Mouse (Mus musculus): ENCODE results near the gene Camta2. TPM values are rescaled to one million over a fixed set of nuclear protein-coding genes. Genes with fewer than 3 reads are reported as not detected.

Camta2 gene
- total and polyA plus RNA-seq, 3 experiments: 1.0 to 17.0 (median 4.9) TPM

DNA sequence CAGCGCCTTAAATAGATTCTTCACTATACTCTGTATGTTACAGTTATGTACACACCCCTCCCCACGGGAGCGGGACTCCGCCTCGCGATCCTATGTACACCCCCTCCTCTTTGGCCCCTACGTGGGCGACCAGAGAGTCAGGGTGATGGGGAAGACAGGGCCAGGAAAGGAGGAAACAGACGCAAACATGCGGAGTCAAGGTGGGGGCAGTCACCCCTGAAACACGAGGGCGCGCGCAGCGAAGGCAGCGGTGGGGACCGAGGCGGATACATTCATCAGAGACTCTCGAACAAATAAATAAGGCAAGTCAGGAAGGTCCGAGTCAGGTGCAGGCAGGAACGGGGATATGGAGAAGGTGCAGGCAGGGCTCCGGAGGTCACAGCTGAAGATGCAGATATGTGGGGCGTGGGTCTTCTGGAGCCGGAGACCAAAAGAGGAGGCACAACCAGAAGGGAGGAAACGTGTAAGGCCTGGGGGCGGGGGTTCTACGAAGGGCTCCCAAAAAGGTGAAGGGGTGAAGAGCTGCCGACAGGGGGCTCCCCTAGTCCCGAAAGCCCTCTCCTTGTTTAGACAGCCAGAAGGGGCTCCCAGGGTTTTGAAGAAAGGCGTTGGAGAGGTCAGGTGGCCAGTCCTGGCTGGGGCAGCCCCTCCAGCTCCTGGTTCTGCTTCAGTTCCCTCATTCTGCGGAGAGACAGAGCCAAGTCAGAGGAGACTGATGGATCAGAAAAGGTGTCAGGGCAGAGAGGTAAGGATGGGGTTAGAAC, 18.1 kb downstream of the Camta2 start (continued):
- TF ChIP-seq USF2 (conservative IDR thresholded peaks at IDR 0.05; ENCODE audit: low read depth, low read length): peak; percentile 22; the same call in 1 of the 2 replicates

DNA sequence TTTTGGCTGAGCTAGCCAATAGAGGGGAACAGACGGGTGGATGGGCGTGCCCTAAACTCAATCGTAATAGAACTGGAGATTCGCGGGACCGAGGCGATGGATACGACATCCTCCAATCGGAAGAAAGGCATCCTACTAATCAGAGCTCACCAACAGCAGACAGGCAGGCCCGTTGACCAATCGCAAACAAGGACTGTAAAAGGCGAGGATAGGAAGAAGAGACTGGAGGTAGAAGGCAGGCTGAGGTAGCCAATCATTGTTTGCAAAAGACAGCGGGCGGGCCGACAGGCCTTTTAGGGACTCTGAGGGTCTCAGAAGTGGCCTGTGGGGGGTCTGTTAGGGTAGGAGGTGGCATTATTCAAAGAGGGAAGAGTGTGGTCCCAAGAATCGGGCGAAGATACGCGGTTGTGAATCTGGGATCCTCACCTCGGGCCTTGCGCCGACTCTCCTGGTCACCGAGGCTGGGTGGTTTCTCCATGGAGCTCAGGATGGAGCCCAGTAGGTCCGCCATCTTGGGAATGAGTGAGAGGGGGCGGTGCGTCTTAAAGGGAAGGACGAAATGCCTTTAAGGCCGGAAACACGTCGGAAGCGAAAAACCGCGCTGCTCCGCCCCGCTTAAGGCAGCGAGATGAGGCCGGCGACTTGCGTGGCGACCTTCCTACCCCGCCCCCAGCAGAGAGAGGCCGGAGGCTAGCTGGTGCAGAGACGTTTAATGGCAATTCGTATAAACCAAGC, 19.0 kb downstream of the Camta2 start, which contains the start of gene Spag7:
Gene Spag7 (minus strand): TSS at position 646 of the 735 bp plus-strand sequence.
- peaks cover 10 to 37% of the 10 kb centered on the region in 2 experiments for H3K4me1 ChIP-seq (ENCODE audit: control insufficient read depth in 1 of 2, insufficient read depth in 2 of 2)
- in situ Hi-C loops (cut with MboI; ENCODE audit: low pct_ligation_motif_present, low pct_unique_long_range_greater_than_20kb, low sequenced_read_pairs): no loop called here
- H3K9ac ChIP-seq (ENCODE audit: insufficient read depth, low read depth): peak within 1 kb of the TSS; percentile 87
- H3K4me3 ChIP-seq (replicated peaks in 1 of 3; ENCODE audit: low read depth in 2 of 3, low read length in 2 of 3, poor library complexity in 1 of 3): peak within 1 kb of the TSS; percentile 69 to 92 (median 73)
- H3K9me3 ChIP-seq (replicated peaks; ENCODE audit: low read length): no peaks in the 10 kb centered on the region
- H3K27ac ChIP-seq (ENCODE audit: insufficient read depth, low read depth): peak within 1 kb of the TSS; percentile 76
- DNase-seq (ENCODE audit: extremely low read depth): peak; percentile 100
- H3K4me2 ChIP-seq (ENCODE audit: insufficient read depth, low read depth, poor library complexity, severe bottlenecking): peak within 1 kb of the TSS; percentile 79
- dilution Hi-C loops (cut with MboI; ENCODE audit: extremely low pct_ligation_motif_present, extremely low pct_unique_long_range_greater_than_20kb, low sequenced_read_pairs): no loop called here
- H3K27me3 ChIP-seq (replicated peaks): no peaks in the 10 kb centered on the region
- peaks cover 22% of the 10 kb centered on the region for H3K79me2 ChIP-seq (replicated peaks; ENCODE audit: control insufficient read depth, extremely low read depth, insufficient read depth, poor library complexity, severe bottlenecking)
- H3K36me3 ChIP-seq (replicated peaks in 1 of 2; ENCODE audit: control insufficient read depth in 1 of 2, insufficient read depth in 1 of 2, low read length in 1 of 2): peaks cover 40 to 66% of the 10 kb centered on the region in 2 experiments
- TF ChIP-seq RCOR1 (conservative IDR thresholded peaks at IDR 0.05; ENCODE audit: low read depth, low read length) (no peak), POLR2A (IDR thresholded peaks at IDR 0.05; ENCODE audit: low read depth, low read length) (peak; percentile 83), ZC3H11A (IDR thresholded peaks at IDR 0.05; ENCODE audit: low read depth, low read length) (no peak), TBP (conservative IDR thresholded peaks at IDR 0.05; ENCODE audit: low read depth, low read length) (peak; percentile 90), IRF4 (IDR thresholded peaks at IDR 0.05; ENCODE audit: low read depth, low read length) (no peak), GABPA (IDR thresholded peaks at IDR 0.05; ENCODE audit: insufficient replicate concordance, low read depth, low read length) (no peak), MYC (IDR thresholded peaks at IDR 0.05; ENCODE audit: low read depth, low read length) (peak; percentile 86), ZNF384 (IDR thresholded peaks at IDR 0.05; ENCODE audit: low read depth, low read length) (no peak), POLR2AphosphoS2 (IDR thresholded peaks at IDR 0.05; ENCODE audit: low read depth, low read length) (peak; percentile 20; the same call in 1 of the 2 replicates), E2F4 (IDR thresholded peaks at IDR 0.05; ENCODE audit: insufficient replicate concordance, low read depth, low read length) (peak; percentile 84; the same call in 1 of the 2 replicates), HCFC1 (IDR thresholded peaks at IDR 0.05; ENCODE audit: low read depth, low read length) (peak; percentile 68; the same call in 1 of the 2 replicates), USF1 (IDR thresholded peaks at IDR 0.05; ENCODE audit: low read depth, low read length) (no peak), SMC3 (IDR thresholded peaks at IDR 0.05; ENCODE audit: low read depth, low read length) (no peak), EP300 (IDR thresholded peaks at IDR 0.05; ENCODE audit: low read length) (no peak), MAZ (IDR thresholded peaks at IDR 0.05; ENCODE audit: low read depth, low read length) (peak; percentile 21; the same call in 1 of the 2 replicates), MAX (IDR thresholded peaks at IDR 0.05; ENCODE audit: low read length) (peak; percentile 71), CHD1 (IDR thresholded peaks at IDR 0.05; ENCODE audit: low read depth, low read length) (peak; percentile 27; the same call in 1 of the 2 replicates), TCF12 (IDR thresholded peaks at IDR 0.05; ENCODE audit: low read depth, low read length) (peak; percentile 75), NELFE (IDR thresholded peaks at IDR 0.05; ENCODE audit: low read depth, low read length) (peak; percentile 67; the same call in 1 of the 2 replicates), CTCF (conservative IDR thresholded peaks at IDR 0.05 in 1 of 2, IDR thresholded peaks at IDR 0.05 in 1 of 2; ENCODE audit: low read depth in 2 of 2, low read length in 2 of 2) (no peak), MAFK (IDR thresholded peaks at IDR 0.05; ENCODE audit: insufficient replicate concordance, low read length) (no peak), JUN (IDR thresholded peaks at IDR 0.05; ENCODE audit: insufficient read depth, low read depth, low read length) (no peak), RAD21 (IDR thresholded peaks at IDR 0.05; ENCODE audit: low read depth, low read length) (no peak; the same call in 1 of the 2 replicates), KAT2A (IDR thresholded peaks at IDR 0.05; ENCODE audit: insufficient replicate concordance, low read length) (0 out of 2 replicates have a peak, but pooled peaks have one; percentile 74), ELF1 (IDR thresholded peaks at IDR 0.05; ENCODE audit: low read depth, low read length) (peak; percentile 77), BHLHE40 (IDR thresholded peaks at IDR 0.05; ENCODE audit: low read depth, low read length) (no peak), PAX5 (IDR thresholded peaks at IDR 0.05; ENCODE audit: low read length) (no peak), MXI1 (IDR thresholded peaks at IDR 0.05; ENCODE audit: low read depth, low read length) (peak; percentile 83; the same call in 1 of the 2 replicates), USF2 (conservative IDR thresholded peaks at IDR 0.05; ENCODE audit: low read depth, low read length) (no peak), NRF1 (IDR thresholded peaks at IDR 0.05; ENCODE audit: low read depth, low read length) (peak; percentile 48), MEF2A (IDR thresholded peaks at IDR 0.05; ENCODE audit: borderline replicate concordance, low read depth, low read length) (peak; percentile 63; the same call in 1 of the 2 replicates), CHD2 (IDR thresholded peaks at IDR 0.05; ENCODE audit: low read length) (peak; percentile 98), ETS1 (conservative IDR thresholded peaks at IDR 0.05; ENCODE audit: low read depth, low read length) (0 out of 2 replicates have a peak, but pooled peaks have one; percentile 40), UBTF (IDR thresholded peaks at IDR 0.05; ENCODE audit: low read depth, low read length) (no peak)

Data from CH12.LX (cell line).